Mouse (Mus musculus) adipocyte (in vitro differentiated cells): ENCODE data around the gene Ddc.

Experiments used
- DNase-seq: peaks from one replicate; pipeline ENCODE4 v3.0.0-alpha.2; 2016; ENCODE audit warnings: low spot score

Gene Ddc

GRCm38 (mm10) chr11:11877891-11878277, 20.1 kb downstream of the Ddc start:
- DNase-seq, result no peak

GRCm38 (mm10) chr11:11876366-11876765, 21.6 kb downstream of the Ddc start:
- no peak for DNase-seq

GRCm38 (mm10) chr11:11875230-11875629, 22.7 kb downstream of the Ddc start:
- peak; percentile 35 for DNase-seq

- DNase-seq, result no peak
Observed at GRCm38 (mm10) chr11:11873023-11873908, 24.7 kb downstream of the Ddc start.

GRCm38 (mm10) chr11:11872140-11872795, 25.7 kb downstream of the Ddc start:
- no peak for DNase-seq

GRCm38 (mm10) chr11:11871197-11871813, 26.6 kb downstream of the Ddc start:
- no peak for DNase-seq

- no peak for DNase-seq
Observed at GRCm38 (mm10) chr11:11867971-11868481, 29.9 kb downstream of the Ddc start.

GRCm38 (mm10) chr11:11866696-11867095, 31.2 kb downstream of the Ddc start:
- DNase-seq, result no peak

GRCm38 (mm10) chr11:11865128-11865527, 32.8 kb downstream of the Ddc start:
- DNase-seq, result no peak

GRCm38 (mm10) chr11:11864446-11865101, 33.4 kb downstream of the Ddc start:
- DNase-seq, result no peak

- DNase-seq, result no peak
Observed at GRCm38 (mm10) chr11:11862502-11862901, 35.4 kb downstream of the Ddc start.

GRCm38 (mm10) chr11:11856959-11857358, 41.0 kb downstream of the Ddc start:
- peak; percentile 43 for DNase-seq

GRCm38 (mm10) chr11:11855685-11856131, 42.2 kb downstream of the Ddc start:
- no peak for DNase-seq

- DNase-seq, result no peak
Observed at GRCm38 (mm10) chr11:11855061-11855672, 42.8 kb downstream of the Ddc start.

- DNase-seq, result peak; percentile 81
Observed at GRCm38 (mm10) chr11:11853731-11854461, 44.0 kb downstream of the Ddc start.

- DNase-seq, result no peak
Observed at GRCm38 (mm10) chr11:11851957-11852505, 45.9 kb downstream of the Ddc start.

GRCm38 (mm10) chr11:11850476-11851267, 47.3 kb downstream of the Ddc start:
- DNase-seq, result no peak

- no peak for DNase-seq
Observed at GRCm38 (mm10) chr11:11849513-11850311, 48.2 kb downstream of the Ddc start.

GRCm38 (mm10) chr11:11848467-11848866, 49.5 kb downstream of the Ddc start:
- DNase-seq, result no peak
